Mouse (Mus musculus): Measurements from ENCODE around the gene Sf3b5.

- TF ChIP-seq CTCF (IDR thresholded peaks at IDR 0.05; ENCODE audit: extremely low read depth, insufficient read length, insufficient replicate concordance, low read depth, low read length) (no peak), POLR2A (IDR thresholded peaks at IDR 0.05; ENCODE audit: low read depth, low read length) (no peak)
Measured at GRCm38 (mm10) chr10:12963362-12964147, 41.6 kb upstream of the Sf3b5 start.

All from small intestine, adult 2 months (tissue).